Mouse (Mus musculus): Measurements from ENCODE around the gene Fga. TPM values are rescaled to one million over a fixed set of nuclear protein-coding genes. Genes with fewer than 3 reads are reported as not detected.

Fga gene
- total RNA-seq (2023) = not detected in 4 replicates

DNA sequence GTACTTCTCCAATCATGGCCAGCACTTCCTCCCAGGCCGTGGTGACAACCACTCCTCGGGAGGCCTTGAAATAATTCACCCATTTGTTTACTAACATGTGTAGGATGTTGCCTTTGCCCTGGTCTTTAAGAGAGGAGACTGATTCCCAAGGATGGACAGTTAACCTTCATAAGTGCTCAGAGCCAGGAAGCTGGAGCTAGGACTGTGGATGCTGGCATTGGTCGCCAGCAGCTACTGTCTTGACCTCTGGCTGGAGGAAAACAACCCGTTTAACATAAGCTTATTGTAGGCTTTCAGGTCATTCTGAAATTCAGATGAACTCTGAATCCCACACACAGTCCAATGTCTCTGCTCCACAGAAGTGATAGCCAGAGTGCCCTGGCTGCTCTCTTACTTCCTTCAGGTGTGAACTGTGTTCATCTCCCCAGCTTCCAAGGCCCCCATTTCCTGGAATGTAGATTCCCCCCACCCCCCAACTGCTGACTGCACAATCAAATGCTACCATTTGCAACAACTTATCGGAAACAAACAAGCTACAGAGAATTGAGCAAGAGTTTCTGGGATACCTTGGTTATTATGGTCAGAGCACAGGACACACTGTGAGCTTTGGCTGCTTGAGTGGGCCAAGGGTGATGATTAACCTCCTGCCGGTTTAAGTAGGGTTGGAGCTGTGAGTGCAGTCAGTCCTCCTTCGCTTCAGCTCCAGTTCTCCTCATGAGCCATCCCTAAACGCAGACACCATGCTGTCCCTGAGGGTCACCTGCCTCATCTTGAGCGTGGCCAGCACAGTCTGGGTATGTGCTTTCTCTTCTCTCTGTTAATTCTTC, at the start of gene Fga:
Gene Fga, plus strand, starts transcription at position 602 of the 827 bp plus-strand sequence.

DNA sequence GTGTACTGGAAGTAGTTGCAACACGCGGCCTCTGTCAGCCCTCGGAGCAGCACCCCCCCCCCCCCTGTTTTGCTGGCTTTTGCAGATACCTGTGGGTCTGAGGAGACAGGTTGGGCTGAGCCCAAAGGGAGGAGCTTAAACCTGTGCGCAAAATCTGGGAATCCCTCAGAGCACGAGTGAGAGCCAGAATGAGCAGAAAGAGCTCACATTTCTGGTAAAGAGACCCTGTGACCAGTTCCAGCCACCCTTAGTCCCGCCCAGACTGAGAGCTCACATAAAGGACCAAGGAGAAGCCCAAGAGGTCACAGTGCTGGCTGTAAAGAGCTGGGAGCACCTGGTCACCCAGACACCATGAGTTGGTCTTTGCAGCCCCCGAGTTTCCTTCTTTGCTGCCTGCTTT, 18.3 kb upstream of the Fga start, which contains the start of gene Fgg:
Gene Fgg, plus strand, starts transcription at position 168 of the 400 bp plus-strand sequence.

DNA sequence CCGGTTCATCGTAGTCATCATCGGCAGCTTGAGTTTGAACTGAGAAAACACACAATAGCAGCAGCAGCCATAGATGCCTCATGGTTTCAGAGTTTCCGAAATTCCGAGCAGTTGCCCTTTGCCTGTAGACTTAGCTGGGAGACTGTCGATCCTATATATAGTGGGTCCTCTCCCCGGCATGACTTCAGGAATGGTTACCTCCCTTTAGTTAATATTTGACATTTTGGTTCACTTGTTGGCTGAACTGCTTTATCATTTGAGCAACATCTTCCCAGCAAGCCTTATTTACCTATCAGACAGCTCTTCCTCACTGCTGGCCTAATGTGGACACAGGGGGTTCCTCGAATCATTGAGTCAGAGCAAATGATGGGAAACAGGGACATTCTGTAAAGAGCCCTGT, 23.8 kb downstream of the Fga start, which contains the start of gene Fgb:
Gene Fgb, minus strand, starts transcription at position 184 of the 400 bp plus-strand sequence.

DNA sequence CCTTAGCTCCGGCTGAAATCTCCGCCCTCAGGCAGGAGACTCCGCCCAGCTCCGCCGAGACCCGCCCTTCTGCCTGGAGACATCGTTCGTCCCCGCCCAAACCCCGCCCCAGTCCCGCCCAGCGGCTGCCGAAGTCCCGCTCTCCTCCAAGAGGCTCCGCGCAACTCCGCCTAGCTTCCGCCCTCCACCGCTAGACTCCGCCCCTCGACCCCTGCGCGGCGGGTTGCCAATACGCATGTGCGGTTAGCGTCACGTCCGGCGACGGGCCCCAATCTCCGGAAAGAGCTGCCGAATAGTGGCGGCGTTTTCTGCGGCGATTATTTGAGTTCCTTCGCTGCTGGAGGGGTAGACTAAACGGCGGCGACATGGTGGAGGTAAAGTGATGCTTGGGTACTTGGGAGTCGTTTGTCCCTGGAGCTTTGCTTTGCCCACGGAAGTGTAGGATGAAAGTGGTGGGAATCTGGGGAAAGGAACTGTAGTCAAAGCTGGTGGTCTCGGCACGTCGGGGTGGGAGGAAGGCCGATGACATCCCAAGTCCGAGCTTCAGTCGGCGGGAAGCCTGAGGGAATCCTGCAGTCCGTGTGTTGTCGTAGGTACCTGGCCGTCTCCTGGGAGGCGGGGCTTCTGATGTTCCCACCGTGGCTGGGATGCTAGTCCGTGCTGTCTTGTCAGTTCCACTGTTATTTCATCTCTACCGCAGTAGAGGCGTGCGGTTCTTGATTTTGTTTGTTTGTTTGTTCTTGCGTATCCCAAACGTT, 29.6 kb downstream of the Fga start, which contains the start of gene Plrg1:
Gene Plrg1, plus strand, starts transcription at position 242 of the 758 bp plus-strand sequence.

Other genes starting within 250 kb of the Fga start
- not detected in 4 replicates for gene Rbm46, start 149.6 kb upstream of the Fga start, total RNA-seq (2023)
- not detected in 4 replicates for gene Lrat, start 122.1 kb upstream of the Fga start, total RNA-seq (2023)
- not detected in 4 replicates for gene Fgg, start 18.4 kb upstream of the Fga start, total RNA-seq (2023)
- gene Fgb, start 23.8 kb downstream of the Fga start, total RNA-seq (2023) = not detected in 4 replicates
- 62.5 to 73.1 TPM (median 67.8 TPM) in 4 replicates for gene Plrg1, start 29.4 kb downstream of the Fga start, total RNA-seq (2023)
- gene Dchs2, start 101.9 kb downstream of the Fga start, total RNA-seq (2023) = 0.06 TPM in 1 of 4 replicates, not detected in the others